Mouse (Mus musculus): ENCODE results near the gene Gm28635.
"Not testable (repeated sequence)": the region's sequence is repeated elsewhere in the genome, so short reads cannot be mapped to it uniquely, and the experiment has no call there.

Gene Gm28635

DNA sequence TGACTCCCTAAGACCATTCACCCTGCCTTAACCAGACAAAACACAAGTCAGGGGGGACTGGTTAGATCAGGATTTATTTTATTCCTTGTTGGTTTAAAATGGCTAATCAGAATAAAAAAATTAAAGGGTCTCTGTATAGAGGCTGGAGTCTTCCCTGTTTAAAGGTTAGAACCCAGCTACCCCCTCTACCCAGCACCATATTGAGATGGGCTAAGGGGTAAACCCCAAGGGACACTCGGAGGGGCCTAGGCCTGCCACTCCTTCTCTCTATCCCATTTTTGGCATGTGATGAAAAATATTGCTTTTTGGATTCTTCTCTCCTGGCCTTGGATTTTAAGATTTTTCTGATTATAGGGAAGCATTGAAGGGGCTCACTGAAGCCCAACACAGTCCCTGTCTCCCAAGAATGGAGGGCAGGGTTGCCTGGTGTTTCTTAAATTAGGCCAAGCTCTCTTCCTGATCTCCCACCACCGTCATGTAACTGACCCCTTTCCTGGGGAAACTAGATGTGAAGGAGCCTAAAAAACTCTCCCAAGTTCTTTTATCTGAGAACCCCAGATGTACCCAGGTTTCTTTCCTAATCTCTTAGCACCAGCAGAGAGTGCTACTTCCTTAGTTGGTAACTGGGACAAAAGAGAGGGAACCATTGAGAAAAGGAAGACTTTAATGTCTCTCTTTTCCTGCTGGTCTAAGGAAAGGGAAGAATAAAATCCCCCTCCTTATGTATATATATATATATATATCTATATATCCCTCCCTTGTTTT is 10.4 kb upstream of the Gm28635 start:
- DNase-seq (ENCODE audit: extremely low spot score, low spot score), result no peak

DNA sequence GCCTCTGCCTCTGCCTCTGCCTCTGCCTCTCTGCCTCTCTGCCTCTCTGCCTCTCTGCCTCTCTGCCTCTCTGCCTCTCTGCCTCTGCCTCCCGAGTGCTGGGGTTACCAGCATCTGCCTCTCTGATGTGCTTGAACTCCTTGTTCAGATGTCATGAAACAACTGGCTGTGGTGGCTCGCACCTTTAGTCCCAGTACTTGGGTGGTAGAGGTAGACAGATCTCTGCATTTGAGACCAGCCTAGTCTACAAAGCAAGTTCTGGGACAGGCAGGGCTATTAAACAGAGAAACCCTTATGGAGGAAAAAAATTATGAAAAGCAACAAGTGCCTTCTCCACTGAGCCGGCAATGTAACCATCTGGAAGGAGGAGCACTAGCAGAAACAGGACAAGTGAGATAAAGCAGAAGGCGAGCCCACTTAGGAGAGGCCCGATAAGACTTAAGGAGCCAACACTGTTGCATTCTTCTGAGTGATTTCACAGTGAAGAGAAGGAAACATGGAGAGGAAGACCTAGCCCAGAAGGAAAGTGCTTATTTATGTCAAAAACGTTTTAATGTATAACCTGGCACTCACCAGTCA is 4.9 kb upstream of the Gm28635 start:
- DNase-seq (ENCODE audit: extremely low spot score, low spot score), result no peak

DNA sequence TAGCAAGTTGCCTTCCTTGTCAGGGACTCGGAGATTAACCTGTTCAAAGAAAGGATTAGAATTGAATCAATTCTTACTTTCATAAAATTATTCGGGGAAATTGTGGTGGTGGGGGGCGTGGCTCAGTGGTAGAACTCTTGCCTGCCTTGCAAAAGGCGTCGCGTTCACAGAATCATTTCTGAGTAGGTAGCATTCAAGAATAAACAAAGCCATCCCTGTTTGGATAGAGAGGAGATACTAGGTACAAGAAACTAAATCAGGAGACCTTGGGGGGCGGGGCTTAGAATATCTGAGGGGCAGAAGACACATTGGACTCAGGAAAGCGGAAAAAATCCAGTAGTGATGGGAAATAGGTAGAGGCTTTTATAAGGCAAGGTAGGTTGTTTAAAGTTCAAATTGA is 1.2 kb upstream of the Gm28635 start, which contains the start of gene Tmx2:
Gene Tmx2, minus strand, starts transcription at position 125 of the 400 bp plus-strand sequence.
- DNase-seq (ENCODE audit: extremely low spot score, low spot score), result no peak

DNA sequence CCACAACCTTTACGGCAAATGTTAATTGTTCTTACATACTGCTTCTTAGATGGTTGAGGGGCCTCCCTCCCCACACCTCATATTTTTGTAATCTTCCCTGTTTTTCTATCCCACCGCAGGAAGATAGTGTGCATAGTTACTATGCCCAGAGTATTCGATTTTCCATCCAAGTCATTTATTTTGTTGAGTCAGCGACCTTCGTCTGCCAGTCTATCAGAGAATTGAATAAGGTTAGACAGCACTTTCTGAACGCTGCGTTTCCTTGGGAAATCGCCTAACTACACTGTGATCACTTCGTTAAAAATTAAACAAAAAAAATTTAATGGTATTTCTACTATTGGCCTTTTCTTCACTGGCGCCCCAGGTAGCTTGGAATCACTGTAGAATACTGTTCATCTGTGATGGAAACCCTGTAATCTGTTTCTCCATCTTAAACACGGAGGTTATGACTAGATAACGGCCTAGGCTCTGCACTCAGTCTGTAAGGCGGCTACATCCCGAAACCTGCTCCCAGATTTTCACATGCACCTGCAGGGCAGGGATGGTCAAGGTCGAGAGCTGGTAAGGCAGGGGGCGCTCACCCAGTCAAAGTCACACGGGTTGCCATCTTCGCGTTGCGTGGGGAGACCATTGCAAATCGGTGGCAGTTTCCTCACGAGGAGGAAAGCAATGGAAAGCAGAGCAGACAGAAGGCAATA is 422 bp downstream of the Gm28635 start:
- DNase-seq (ENCODE audit: extremely low spot score, low spot score), result peak; percentile 55

DNA sequence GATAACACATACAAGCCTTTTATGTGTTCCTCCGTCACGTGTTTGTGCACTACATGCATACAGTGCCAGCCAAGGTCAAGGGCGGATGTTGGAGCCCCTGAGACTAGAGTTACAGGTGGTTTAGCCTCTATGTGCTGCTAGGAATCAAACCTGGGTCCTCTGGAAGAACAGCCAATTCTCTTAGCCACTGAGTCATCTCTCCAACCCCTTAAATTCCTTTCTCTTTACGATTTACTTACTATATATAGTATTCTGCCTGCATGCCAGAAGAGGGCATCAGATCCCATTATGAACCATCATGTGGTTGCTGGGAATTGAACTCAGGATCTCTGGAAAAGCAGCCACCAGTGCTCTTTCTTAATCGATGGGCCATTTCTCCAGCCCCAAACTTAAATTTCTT is 6.3 kb downstream of the Gm28635 start:
- DNase-seq (ENCODE audit: extremely low spot score, low spot score), result not testable (repeated sequence)

DNA sequence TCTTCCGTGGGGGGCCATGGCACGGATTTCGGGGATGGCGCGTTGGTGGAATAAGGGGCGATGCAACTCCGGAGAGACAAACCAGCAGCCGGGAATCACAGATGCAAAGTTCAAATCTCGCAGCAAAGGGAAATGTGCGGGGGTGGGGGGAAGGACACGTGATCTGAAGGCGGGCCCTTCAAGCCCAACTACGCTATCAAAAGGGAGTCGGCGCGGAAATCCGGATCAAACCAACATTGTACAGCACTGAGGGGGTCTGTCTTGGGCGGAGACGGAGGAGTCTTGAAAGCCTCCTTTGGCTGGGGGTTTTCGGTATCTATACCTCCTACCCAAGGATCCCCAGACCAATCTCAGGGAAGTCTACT is 7.3 kb downstream of the Gm28635 start, which contains the start of gene Selenoh:
Gene Selenoh, minus strand, starts transcription at position 202 of the 365 bp plus-strand sequence.
- peak; percentile 93 for DNase-seq (ENCODE audit: extremely low spot score, low spot score)

DNA sequence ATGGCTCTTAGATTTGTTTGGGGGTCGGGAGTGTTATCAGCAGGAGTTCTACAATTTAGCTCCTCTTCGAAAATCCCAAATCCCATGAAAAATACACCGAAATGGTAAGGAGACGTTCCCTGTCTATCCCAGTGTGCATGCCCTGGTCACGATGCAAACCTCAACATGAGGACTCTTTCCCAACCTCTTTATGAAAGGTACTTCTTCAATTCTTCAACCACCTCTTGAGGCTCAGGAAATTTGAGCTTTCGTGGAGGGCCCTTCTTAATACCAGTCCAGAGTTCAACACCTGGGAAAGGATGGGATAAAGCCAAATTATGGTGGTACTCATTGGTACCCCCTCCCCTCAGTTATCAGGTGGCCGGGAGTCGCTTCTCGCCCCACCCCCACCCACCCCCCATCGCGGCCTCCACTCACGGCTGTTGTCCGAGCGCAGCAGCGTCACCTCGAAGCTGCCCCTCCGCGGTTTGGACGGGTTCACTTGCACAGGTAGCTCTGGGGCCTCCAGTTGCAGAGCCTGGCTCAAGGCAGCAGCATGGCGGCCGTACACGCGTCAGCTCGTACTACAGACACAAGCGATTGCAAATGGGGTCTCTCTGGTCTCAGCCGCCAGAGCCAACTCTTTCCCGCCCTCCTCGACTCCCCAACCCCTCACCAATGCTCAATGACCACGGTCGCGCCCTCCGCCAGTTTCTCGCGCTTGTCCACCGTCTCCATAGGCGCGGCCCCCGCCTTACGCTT is 7.8 kb downstream of the Gm28635 start:
- DNase-seq (ENCODE audit: extremely low spot score, low spot score), result no peak

DNA sequence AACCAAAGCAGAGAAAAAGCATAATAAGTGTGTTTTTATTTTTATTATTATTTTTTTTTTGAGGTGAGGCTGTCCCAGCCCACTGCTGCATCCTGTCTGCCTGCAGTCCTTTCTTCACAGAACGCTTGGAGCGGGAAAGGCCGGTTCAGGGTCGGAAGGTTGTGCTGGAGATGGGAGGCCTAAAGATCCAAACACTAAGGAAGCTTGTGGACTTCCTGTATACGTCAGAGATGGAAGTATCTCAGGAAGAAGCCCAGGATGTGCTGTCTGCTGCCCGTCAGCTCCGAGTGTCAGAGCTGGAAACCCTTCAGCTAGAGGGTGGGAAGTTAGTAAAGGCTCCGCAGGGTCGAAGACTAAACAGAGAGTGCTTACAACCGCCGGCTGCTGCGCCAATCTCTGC is 11.8 kb downstream of the Gm28635 start:
- no peak for DNase-seq (ENCODE audit: extremely low spot score, low spot score)

DNA sequence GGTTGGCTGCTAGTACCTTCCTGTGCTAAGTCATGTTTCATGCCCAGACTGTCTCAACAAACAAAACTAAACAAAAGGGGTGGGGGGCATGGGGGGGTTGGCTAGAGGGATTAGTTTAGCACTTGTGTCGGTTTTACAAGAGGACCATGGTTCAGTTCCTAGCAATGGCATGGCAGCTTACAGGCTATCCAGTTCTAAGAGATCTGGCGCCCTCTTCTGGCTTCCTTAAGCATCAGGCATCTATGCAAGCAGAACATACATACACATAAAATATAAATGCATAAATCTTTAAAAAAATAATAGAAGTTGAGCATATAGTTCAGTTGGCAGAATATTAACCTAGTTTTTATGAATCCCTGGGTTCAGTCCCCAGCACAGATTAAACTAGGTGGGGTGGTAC is 15.0 kb downstream of the Gm28635 start:
- DNase-seq (ENCODE audit: extremely low spot score, low spot score), result peak; percentile 38

DNA sequence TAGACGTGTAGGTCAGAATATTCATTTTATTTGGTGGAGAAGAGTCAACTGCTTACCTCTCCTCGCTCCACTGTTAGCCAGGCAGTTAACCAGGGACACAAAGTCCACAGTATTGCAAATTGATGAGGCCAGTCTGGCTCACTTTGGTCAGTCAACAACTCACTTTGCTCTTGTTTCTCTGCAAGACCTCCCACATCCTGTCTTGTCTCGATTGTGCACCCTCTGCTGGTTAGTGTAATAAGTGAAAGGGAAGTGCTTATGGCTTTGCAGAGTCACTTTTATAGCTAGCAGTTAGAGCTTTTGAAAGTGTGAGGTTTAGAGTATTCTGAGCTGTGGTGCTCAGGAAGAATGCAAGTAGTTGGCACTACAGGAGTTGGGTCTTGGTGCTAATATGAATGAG is 17.6 kb downstream of the Gm28635 start:
- no peak for DNase-seq (ENCODE audit: extremely low spot score, low spot score)

DNA sequence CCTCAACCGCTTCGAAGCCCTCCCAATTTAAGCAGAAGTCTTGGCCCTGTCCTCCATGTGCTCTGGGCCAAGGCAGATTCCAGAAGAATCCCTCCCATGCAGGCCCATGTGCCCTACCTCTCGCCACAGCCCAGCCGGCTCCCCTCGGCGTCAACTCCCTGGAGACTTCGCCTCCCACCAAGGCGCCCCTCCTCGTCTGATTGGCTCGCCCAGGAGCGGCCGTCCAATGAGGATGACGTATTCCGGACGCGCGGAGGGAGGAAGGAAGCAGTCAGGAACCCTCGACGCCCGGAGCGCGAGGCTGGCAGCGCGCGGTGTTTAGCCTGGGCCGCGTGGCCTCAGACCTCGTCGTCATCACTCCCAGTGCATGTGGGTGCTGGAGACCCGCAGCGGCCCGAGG is 19.0 kb downstream of the Gm28635 start, which contains the start of gene Btbd18:
Gene Btbd18, plus strand, starts transcription at position 274 of the 400 bp plus-strand sequence.
- no peak for DNase-seq (ENCODE audit: extremely low spot score, low spot score)

DNA sequence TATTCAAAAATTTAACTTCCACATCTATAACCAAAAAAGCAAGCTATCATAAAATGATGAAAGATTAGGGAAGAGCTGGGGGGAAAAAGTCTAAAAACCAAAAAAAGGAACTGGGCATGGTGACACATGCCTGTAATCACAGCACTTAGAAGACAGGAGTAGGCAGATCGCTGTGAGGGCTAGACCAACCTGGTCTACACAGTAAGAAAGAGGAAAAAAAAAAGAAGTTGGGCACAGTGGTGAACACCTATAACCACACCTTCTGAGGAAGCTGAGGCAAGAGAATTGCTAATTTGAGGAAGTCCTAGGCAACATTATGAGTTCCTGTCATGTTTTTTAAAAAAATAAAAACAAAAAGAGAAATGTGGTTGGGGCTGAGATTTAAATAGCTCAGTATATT is 22.0 kb downstream of the Gm28635 start:
- no peak for DNase-seq (ENCODE audit: extremely low spot score, low spot score)

DNA sequence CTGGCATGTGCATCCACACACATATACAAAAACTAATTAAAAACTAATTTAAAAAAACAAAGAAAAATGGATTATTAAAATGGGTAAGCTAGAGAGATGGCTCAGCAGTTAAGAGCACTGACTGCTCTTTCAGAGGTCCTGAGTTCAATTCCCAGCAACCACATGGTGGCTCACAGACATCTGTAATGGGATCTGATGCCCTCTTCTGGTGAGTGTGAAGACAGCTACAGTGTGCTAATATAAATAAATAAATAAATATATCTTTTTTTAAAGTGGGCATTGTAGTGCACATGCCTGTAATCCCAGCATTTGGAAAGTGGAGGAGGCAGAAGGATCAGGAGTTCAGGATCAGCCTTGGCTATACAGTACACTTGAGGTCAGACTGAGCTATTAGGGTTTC is 24.5 kb downstream of the Gm28635 start:
- DNase-seq (ENCODE audit: extremely low spot score, low spot score), result no peak

DNA sequence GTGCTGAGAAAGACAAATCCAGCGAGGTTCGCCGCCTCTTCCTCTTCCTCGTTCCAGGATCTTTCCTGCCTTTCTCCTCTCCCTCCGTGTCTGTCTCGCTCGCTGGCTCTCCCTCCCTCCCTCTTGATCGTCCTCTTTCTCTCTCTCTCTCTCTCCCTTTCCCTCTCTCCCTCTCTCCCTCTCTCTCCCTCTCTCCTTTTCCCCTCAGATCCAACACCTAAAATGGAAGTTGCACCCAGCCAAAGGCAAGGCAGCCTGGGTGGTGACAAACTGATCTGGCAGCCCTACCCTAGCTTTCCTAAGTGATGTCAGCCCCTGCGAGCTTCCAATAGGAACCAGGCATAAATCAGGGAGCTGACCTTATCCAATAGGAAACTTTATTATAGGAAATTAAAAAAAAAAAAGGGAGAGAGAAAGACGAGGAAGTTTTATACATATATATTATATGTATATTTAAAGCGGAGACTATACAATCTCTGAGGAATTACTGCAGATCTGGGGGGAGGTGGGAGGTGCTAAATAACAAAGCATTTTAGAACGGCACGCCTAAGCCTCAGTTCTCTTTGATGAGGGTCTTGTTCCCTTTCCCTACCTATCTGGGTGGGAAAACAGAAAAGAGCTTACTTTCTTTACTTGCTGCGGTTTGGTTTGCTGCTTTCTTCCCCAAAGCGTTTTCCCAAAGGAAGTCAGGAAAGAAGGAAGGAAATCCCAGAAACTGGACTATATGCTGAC is 27.2 kb downstream of the Gm28635 start, which contains the start of gene Ctnnd1:
Gene Ctnnd1, minus strand, starts transcription at position 302 of the 732 bp plus-strand sequence.
- DNase-seq (ENCODE audit: extremely low spot score, low spot score), result peak; percentile 82

DNA sequence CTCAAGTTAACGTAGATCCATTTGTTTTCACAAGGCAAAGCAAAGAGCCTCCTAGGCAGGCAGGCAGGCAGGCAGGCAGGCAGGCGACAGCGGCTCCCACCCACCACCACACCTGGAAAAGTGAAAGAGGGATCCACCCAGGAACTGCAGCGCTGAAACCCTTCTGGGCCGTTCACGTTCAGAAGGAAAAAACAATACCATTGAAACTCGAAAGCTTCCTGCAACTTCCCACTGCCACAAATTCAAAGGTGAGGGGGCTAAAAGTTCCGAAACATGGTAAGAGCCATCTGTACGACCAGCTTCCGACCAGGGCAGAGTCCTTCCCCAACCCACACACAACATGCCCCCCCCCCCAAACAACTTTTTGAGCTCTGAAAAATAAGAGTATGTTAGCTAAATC is 28.2 kb downstream of the Gm28635 start:
- peak; percentile 56 for DNase-seq (ENCODE audit: extremely low spot score, low spot score)

DNA sequence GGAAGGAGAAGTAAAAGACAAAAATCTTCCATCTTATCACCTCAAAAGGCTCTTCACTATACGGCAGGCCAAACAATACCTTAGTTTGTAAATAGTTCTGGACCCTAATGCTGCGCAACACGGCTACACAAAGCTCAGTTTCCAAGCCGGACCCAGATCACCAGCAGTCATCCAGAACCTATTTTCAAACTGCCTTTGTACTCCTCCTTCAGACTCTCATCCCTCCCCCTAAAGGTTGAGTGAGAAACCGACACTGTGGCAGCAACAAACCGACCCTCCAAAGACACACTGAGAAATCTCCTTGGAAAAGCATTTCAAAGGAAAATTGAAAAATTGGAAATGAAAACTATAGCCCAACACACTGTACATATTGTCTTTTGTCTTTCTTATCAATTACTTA is 29.5 kb downstream of the Gm28635 start:
- no peak for DNase-seq (ENCODE audit: extremely low spot score, low spot score)

DNA sequence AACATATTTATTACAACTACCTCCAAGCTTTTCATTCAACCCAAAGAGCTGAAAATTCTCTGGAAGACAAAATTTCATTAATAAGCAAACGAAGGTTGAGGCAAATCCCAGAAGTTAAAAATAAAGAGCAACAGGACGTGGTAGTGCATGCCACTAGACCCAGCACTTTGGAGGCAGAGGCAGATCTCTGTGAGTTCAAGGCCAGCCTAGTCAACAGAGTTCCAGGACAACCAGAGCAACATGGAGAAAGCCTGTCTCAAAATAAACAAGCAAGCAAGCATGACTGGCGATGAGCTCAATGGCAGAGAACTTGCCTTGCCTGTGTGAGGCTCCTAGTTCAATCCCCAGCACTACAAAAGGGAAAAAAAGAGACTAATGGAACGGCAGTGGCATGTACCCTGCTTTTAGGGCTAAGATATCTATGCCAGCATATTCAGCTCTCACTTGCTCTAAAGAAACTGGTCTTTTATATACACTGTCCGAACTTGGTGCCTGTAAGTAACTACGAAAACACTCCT is 30.7 kb downstream of the Gm28635 start:
- DNase-seq (ENCODE audit: extremely low spot score, low spot score), result no peak

DNA sequence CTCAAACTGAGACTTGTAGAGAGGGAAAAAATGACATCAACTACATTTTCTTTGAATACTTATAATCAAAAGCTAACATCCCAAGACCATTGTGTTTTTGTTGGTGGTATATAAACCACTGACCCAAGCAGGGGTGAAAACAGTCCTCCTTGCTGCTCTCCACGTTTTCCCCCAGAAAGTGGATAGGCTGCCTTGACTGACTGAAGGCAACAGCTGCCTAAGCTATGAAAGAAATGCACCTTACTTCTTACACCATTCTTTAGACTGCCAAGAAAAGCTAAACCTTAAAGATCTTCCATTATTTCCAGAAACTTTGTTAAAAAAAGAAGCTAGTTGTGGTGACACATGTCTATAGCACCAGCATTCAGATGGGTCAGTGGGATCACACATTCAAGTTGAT is 31.7 kb downstream of the Gm28635 start:
- DNase-seq (ENCODE audit: extremely low spot score, low spot score), result no peak

DNA sequence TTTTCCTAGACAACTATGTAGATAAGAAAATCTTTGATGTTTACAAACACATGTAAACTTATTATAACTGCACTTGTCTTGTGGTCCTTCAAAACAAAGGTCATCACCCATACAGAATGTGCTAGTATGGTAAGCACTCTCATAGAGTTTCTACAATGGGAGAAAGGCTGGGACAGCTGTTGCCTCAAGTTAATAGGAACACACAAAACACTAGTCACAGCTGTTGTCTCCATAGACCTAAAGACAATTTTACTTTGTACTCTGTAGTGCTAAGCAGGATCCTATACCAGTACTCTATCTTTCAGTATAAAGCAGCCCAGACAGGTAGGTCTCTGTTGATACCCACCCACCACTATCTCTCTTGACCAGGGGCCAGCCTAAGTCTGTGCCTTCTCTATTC is 37.0 kb downstream of the Gm28635 start:
- no peak for DNase-seq (ENCODE audit: extremely low spot score, low spot score)

DNA sequence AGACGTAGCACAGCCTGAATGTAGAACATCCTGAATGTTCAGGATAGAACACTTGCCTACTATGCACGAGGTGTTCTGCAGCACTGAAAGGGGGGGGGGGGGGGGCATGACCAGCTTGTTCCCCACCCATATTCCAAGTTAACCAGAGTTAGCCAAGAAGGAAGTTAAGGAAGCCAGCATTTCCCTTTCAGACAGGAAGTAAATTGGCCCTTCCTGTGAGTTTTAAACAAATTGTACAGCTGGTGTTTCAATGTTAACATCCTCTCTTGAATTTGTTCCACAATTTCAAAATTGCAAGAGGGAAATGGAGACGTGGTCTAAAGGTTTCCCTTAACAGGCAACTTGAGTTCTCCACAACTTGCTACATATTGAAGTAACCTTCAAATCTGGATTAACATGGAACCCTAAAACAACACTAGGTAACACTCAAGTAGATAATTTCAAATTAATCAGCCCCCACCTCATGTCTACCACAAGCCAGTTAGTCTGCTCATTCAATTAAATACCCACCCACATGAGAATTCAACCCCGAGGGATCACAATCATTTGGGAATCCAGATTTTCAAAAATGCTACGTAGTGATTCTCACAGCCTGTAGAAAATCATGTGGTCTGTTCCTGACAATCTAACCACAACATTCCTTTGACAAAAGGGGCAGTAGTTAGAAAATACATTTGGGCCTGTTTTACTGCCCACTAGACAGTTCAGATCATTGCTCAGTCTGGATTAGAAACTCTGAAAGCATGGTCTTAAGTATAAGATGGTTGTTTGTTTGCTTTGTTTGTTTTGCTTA is 39.2 kb downstream of the Gm28635 start:
- no peak for DNase-seq (ENCODE audit: extremely low spot score, low spot score)
